Mouse (Mus musculus): ENCODE data around the gene Brip1. TPM values are rescaled to one million over a fixed set of nuclear protein-coding genes. Genes with fewer than 3 reads are reported as not detected.

Brip1 gene
- polyA plus RNA-seq, 1 experiment: 3.0 TPM

- H3K36me3 ChIP-seq (ENCODE audit: control insufficient read depth, insufficient read depth): no peaks in the 10 kb centered on the region
- H3K4me3 ChIP-seq (ENCODE audit: insufficient read depth, poor library complexity, severe bottlenecking): no peak overlapping the region
- TF ChIP-seq USF1 (IDR thresholded peaks at IDR 0.05; ENCODE audit: low read depth) (no peak), FOSL1 (IDR thresholded peaks at IDR 0.05; ENCODE audit: insufficient read depth, low read length, poor library complexity, severe bottlenecking) (peak; percentile 81), MAX (IDR thresholded peaks at IDR 0.05) (peak; percentile 21), MYOG (IDR thresholded peaks at IDR 0.05; ENCODE audit: control insufficient read depth, extremely low read depth, insufficient read length) (no peak), CTCF (IDR thresholded peaks at IDR 0.05; ENCODE audit: control insufficient read depth, insufficient read depth, insufficient read length) (no peak), MYOD1 (IDR thresholded peaks at IDR 0.05; ENCODE audit: control insufficient read depth, insufficient read length, low read depth) (peak; percentile 54), CEBPB (IDR thresholded peaks at IDR 0.05; ENCODE audit: low read depth) (peak; percentile 15)
- H3ac ChIP-seq (ENCODE audit: control insufficient read depth, insufficient read length, low read depth): no peak overlapping the region
- H3K79me2 ChIP-seq (ENCODE audit: control insufficient read depth, insufficient read depth): no peaks in the 10 kb centered on the region
- H3K79me3 ChIP-seq (ENCODE audit: low read depth): no peaks in the 10 kb centered on the region
- H3K27me3 ChIP-seq (ENCODE audit: control insufficient read depth, insufficient read depth, insufficient read length): no peaks in the 10 kb centered on the region
Measured at GRCm38 (mm10) chr11:86050430-86051280, 150.3 kb downstream of the Brip1 start.

GRCm38 (mm10) chr11:86039994-86040393 is 161.0 kb downstream of the Brip1 start:
- H3K36me3 ChIP-seq (ENCODE audit: control insufficient read depth, insufficient read depth): no peaks in the 10 kb centered on the region
- H3K27me3 ChIP-seq (ENCODE audit: control insufficient read depth, insufficient read depth, insufficient read length): no peaks in the 10 kb centered on the region
- H3K4me3 ChIP-seq (ENCODE audit: insufficient read depth, poor library complexity, severe bottlenecking): no peak overlapping the region
- no peak for TF ChIP-seq MYOD1 (IDR thresholded peaks at IDR 0.05; ENCODE audit: control insufficient read depth, insufficient read length, low read depth)
- no peak for TF ChIP-seq CTCF (IDR thresholded peaks at IDR 0.05; ENCODE audit: control insufficient read depth, insufficient read depth, insufficient read length)
- no peak for TF ChIP-seq MAX (IDR thresholded peaks at IDR 0.05)
- TF ChIP-seq MYOG (IDR thresholded peaks at IDR 0.05; ENCODE audit: control insufficient read depth, extremely low read depth, insufficient read length): no peak
- no peak for TF ChIP-seq USF1 (IDR thresholded peaks at IDR 0.05; ENCODE audit: low read depth)
- TF ChIP-seq CEBPB (IDR thresholded peaks at IDR 0.05; ENCODE audit: low read depth): no peak
- no peak for TF ChIP-seq FOSL1 (IDR thresholded peaks at IDR 0.05; ENCODE audit: insufficient read depth, low read length, poor library complexity, severe bottlenecking)
- no peaks in the 10 kb centered on the region for H3K79me3 ChIP-seq (ENCODE audit: low read depth)
- no peaks in the 10 kb centered on the region for H3K79me2 ChIP-seq (ENCODE audit: control insufficient read depth, insufficient read depth)
- no peak overlapping the region for H3ac ChIP-seq (ENCODE audit: control insufficient read depth, insufficient read length, low read depth)

- TF ChIP-seq MYOD1 (IDR thresholded peaks at IDR 0.05; ENCODE audit: control insufficient read depth, insufficient read length, low read depth) (no peak), CTCF (IDR thresholded peaks at IDR 0.05; ENCODE audit: control insufficient read depth, insufficient read depth, insufficient read length) (no peak), CEBPB (IDR thresholded peaks at IDR 0.05; ENCODE audit: low read depth) (no peak), USF1 (IDR thresholded peaks at IDR 0.05; ENCODE audit: low read depth) (no peak), MAX (IDR thresholded peaks at IDR 0.05) (no peak), FOSL1 (IDR thresholded peaks at IDR 0.05; ENCODE audit: insufficient read depth, low read length, poor library complexity, severe bottlenecking) (no peak)
- H3K27me3 ChIP-seq (ENCODE audit: control insufficient read depth, insufficient read depth, insufficient read length): no peaks in the 10 kb centered on the region
Measured at GRCm38 (mm10) chr11:86039355-86039754, 161.6 kb downstream of the Brip1 start.

GRCm38 (mm10) chr11:86038701-86039100 is 162.3 kb downstream of the Brip1 start:
- no peak overlapping the region for H3K4me3 ChIP-seq (ENCODE audit: insufficient read depth, poor library complexity, severe bottlenecking)
- H3ac ChIP-seq (ENCODE audit: control insufficient read depth, insufficient read length, low read depth): no peak overlapping the region

More at GRCm38 (mm10) chr11:86039355-86039754, 161.6 kb downstream of the Brip1 start:
- no peaks in the 10 kb centered on the region for H3K79me3 ChIP-seq (ENCODE audit: low read depth)
- no peaks in the 10 kb centered on the region for H3K79me2 ChIP-seq (ENCODE audit: control insufficient read depth, insufficient read depth)
- H3ac ChIP-seq (ENCODE audit: control insufficient read depth, insufficient read length, low read depth): no peak overlapping the region
- H3K36me3 ChIP-seq (ENCODE audit: control insufficient read depth, insufficient read depth): no peaks in the 10 kb centered on the region
- H3K4me3 ChIP-seq (ENCODE audit: insufficient read depth, poor library complexity, severe bottlenecking): no peak overlapping the region

GRCm38 (mm10) chr11:86032910-86033309 is 168.1 kb downstream of the Brip1 start:
- Histone ChIP-seq H3K79me3 (ENCODE audit: low read depth) (no peaks in the 10 kb centered on the region), H3K79me2 (ENCODE audit: control insufficient read depth, insufficient read depth) (no peaks in the 10 kb centered on the region), H3K4me3 (ENCODE audit: insufficient read depth, poor library complexity, severe bottlenecking) (no peak overlapping the region), H3K27me3 (ENCODE audit: control insufficient read depth, insufficient read depth, insufficient read length) (no peaks in the 10 kb centered on the region), H3K36me3 (ENCODE audit: control insufficient read depth, insufficient read depth) (no peaks in the 10 kb centered on the region), H3ac (ENCODE audit: control insufficient read depth, insufficient read length, low read depth) (no peak overlapping the region)
- TF ChIP-seq CTCF (IDR thresholded peaks at IDR 0.05; ENCODE audit: control insufficient read depth, insufficient read depth, insufficient read length) (no peak), MYOD1 (IDR thresholded peaks at IDR 0.05; ENCODE audit: control insufficient read depth, insufficient read length, low read depth) (no peak), MAX (IDR thresholded peaks at IDR 0.05) (no peak)

More at GRCm38 (mm10) chr11:86038701-86039100, 162.3 kb downstream of the Brip1 start:
- TF ChIP-seq CTCF (IDR thresholded peaks at IDR 0.05; ENCODE audit: control insufficient read depth, insufficient read depth, insufficient read length): no peak
- no peak for TF ChIP-seq USF1 (IDR thresholded peaks at IDR 0.05; ENCODE audit: low read depth)
- no peaks in the 10 kb centered on the region for H3K79me3 ChIP-seq (ENCODE audit: low read depth)
- H3K36me3 ChIP-seq (ENCODE audit: control insufficient read depth, insufficient read depth): no peaks in the 10 kb centered on the region
- H3K79me2 ChIP-seq (ENCODE audit: control insufficient read depth, insufficient read depth): no peaks in the 10 kb centered on the region
- H3K27me3 ChIP-seq (ENCODE audit: control insufficient read depth, insufficient read depth, insufficient read length): no peaks in the 10 kb centered on the region

- Histone ChIP-seq H3K4me3 (ENCODE audit: insufficient read depth, poor library complexity, severe bottlenecking) (no peak overlapping the region), H3K36me3 (ENCODE audit: control insufficient read depth, insufficient read depth) (no peaks in the 10 kb centered on the region), H3K79me3 (ENCODE audit: low read depth) (no peaks in the 10 kb centered on the region), H3ac (ENCODE audit: control insufficient read depth, insufficient read length, low read depth) (no peak overlapping the region), H3K79me2 (ENCODE audit: control insufficient read depth, insufficient read depth) (no peaks in the 10 kb centered on the region), H3K27me3 (ENCODE audit: control insufficient read depth, insufficient read depth, insufficient read length) (no peaks in the 10 kb centered on the region)
- no peak for TF ChIP-seq MAX (IDR thresholded peaks at IDR 0.05)
- TF ChIP-seq CEBPB (IDR thresholded peaks at IDR 0.05; ENCODE audit: low read depth): no peak
- no peak for TF ChIP-seq USF1 (IDR thresholded peaks at IDR 0.05; ENCODE audit: low read depth)
- TF ChIP-seq FOSL1 (IDR thresholded peaks at IDR 0.05; ENCODE audit: insufficient read depth, low read length, poor library complexity, severe bottlenecking): no peak
- no peak for TF ChIP-seq MYOG (IDR thresholded peaks at IDR 0.05; ENCODE audit: control insufficient read depth, extremely low read depth, insufficient read length)
- TF ChIP-seq CTCF (IDR thresholded peaks at IDR 0.05; ENCODE audit: control insufficient read depth, insufficient read depth, insufficient read length): no peak
- no peak for TF ChIP-seq MYOD1 (IDR thresholded peaks at IDR 0.05; ENCODE audit: control insufficient read depth, insufficient read length, low read depth)
Measured at GRCm38 (mm10) chr11:86028034-86028433, 173.0 kb downstream of the Brip1 start.
